Mouse (Mus musculus) heart, embryonic 16.5 days (tissue): Measurements from ENCODE around the gene Galnt17. TPM values are rescaled to one million over a fixed set of nuclear protein-coding genes. Genes with fewer than 3 reads are reported as not detected.

Experiments used
- ATAC-seq: fragments of 200-750 bp; cut with Nextera tagmentation; replicated peaks from 2 replicates; pipeline ENCODE4 v1.8.0; 2017; ENCODE audit warnings: moderate number of reproducible peaks; ENCODE audit not compliant: insufficient read depth, low FRiP score; ENCODE audit errors: extremely low read depth
- H3K27ac ChIP-seq: fragments of 300-500 bp; sonication (generic); 2 replicates; pipeline ENCODE4 v1.5.1; 2014; ENCODE audit warnings: mild to moderate bottlenecking, low read length, control low read depth, moderate library complexity
- H3K27me3 ChIP-seq: fragments of 300-500 bp; sonication (generic); 2 replicates; pipeline ENCODE4 v1.6.1; 2014; ENCODE audit warnings: low read length, mixed read lengths; ENCODE audit not compliant: control insufficient read depth, insufficient read depth
- H3K36me3 ChIP-seq: fragments of 300-500 bp; sonication (generic); 2 replicates; pipeline ENCODE4 v1.6.1; 2014; ENCODE audit not compliant: control insufficient read depth, insufficient read depth
- H3K4me1 ChIP-seq: fragments of 300-500 bp; sonication (generic); 2 replicates; pipeline ENCODE4 v1.6.1; 2014; ENCODE audit warnings: low read length, mixed read lengths; ENCODE audit not compliant: control insufficient read depth, insufficient read depth
- H3K4me2 ChIP-seq: fragments of 300-500 bp; sonication (generic); 2 replicates; pipeline ENCODE4 v1.6.1; 2014; ENCODE audit warnings: low read depth, mild to moderate bottlenecking, control low read depth, low read length
- H3K4me3 ChIP-seq: fragments of 300-500 bp; sonication (generic); 2 replicates; pipeline ENCODE4 v1.5.1; 2014; ENCODE audit warnings: mild to moderate bottlenecking, control low read depth, low read length
- H3K9ac ChIP-seq: fragments of 300-500 bp; sonication (generic); 2 replicates; pipeline ENCODE4 v1.6.1; 2014; ENCODE audit warnings: low read length, control low read depth
- H3K9me3 ChIP-seq: fragments of 300-500 bp; sonication (generic); replicated peaks from 2 replicates; pipeline ENCODE4 v1.6.1; 2016; ENCODE audit warnings: low read length; ENCODE audit not compliant: control insufficient read depth
- WGBS: fragments of 180-500 bp; shearing (Covaris S2); extraction: QIAGEN DNeasy Blood & Tissue Kit; methylation state at CpG from one replicate; pipeline ENCODE4 v1.1.7; 2014; 5-methylcytosine and 5-hydroxymethylcytosine counted together
- polyA plus RNA-seq: library from polyadenylated mRNA; unstranded; fragments of >200 nt; fragmentation: Nextera tagmentation; extraction: Ambion mirVana; gene quantifications from 2 replicates; pipeline ENCODE4 v1.2.1, GENCODE M21; 2015

The Galnt17 gene
- polyA plus RNA-seq, 1 experiment from 2014 or later = 1.4 TPM

GRCm38 (mm10) chr5:131040441-131040840 is 267.9 kb downstream of the Galnt17 start:
- no peak for ATAC-seq
- H3K36me3 ChIP-seq = no peaks in the 10 kb centered on the region
- H3K27me3 ChIP-seq = no peaks in the 10 kb centered on the region
- no peaks in the 10 kb centered on the region for H3K4me1 ChIP-seq
- no peak overlapping the region for H3K9ac ChIP-seq
- no peaks in the 10 kb centered on the region for H3K9me3 ChIP-seq
- no peak overlapping the region for H3K4me3 ChIP-seq
- H3K4me2 ChIP-seq = no peak overlapping the region
- no peak overlapping the region for H3K27ac ChIP-seq
- 85% methylated on average over 2 of the region's 2 CpGs for WGBS

GRCm38 (mm10) chr5:131039611-131040313 is 268.5 kb downstream of the Galnt17 start:
- no peak for ATAC-seq
- no peak overlapping the region for H3K9ac ChIP-seq
- H3K4me1 ChIP-seq = no peaks in the 10 kb centered on the region
- H3K9me3 ChIP-seq = no peaks in the 10 kb centered on the region
- H3K36me3 ChIP-seq = no peaks in the 10 kb centered on the region
- H3K4me2 ChIP-seq = no peak overlapping the region
- H3K27ac ChIP-seq = no peak overlapping the region
- H3K4me3 ChIP-seq = no peak overlapping the region
- WGBS = 71% methylated on average over 5 of the region's 5 CpGs
- H3K27me3 ChIP-seq = no peaks in the 10 kb centered on the region

GRCm38 (mm10) chr5:131024506-131024905 is 283.8 kb downstream of the Galnt17 start:
- no peak overlapping the region for H3K9ac ChIP-seq
- no peaks in the 10 kb centered on the region for H3K27me3 ChIP-seq
- H3K27ac ChIP-seq = no peak overlapping the region
- no peak overlapping the region for H3K4me2 ChIP-seq
- no peaks in the 10 kb centered on the region for H3K4me1 ChIP-seq
- no peak overlapping the region for H3K4me3 ChIP-seq
- ATAC-seq = no peak
- H3K36me3 ChIP-seq = no peaks in the 10 kb centered on the region
- 86% methylated on average over 3 of the region's 3 CpGs for WGBS
- no peaks in the 10 kb centered on the region for H3K9me3 ChIP-seq

GRCm38 (mm10) chr5:131022396-131022993 is 285.8 kb downstream of the Galnt17 start:
- Histone ChIP-seq H3K4me3 (no peak overlapping the region), H3K9me3 (no peaks in the 10 kb centered on the region), H3K9ac (no peak overlapping the region), H3K36me3 (no peaks in the 10 kb centered on the region), H3K4me1 (no peaks in the 10 kb centered on the region), H3K27me3 (no peaks in the 10 kb centered on the region), H3K27ac (no peak overlapping the region), H3K4me2 (no peak overlapping the region)
- WGBS = 81% methylated on average over 18 of the region's 18 CpGs
- ATAC-seq = no peak

- Histone ChIP-seq H3K4me3 (no peak overlapping the region), H3K36me3 (no peaks in the 10 kb centered on the region), H3K27ac (no peak overlapping the region), H3K27me3 (no peaks in the 10 kb centered on the region), H3K4me2 (no peak overlapping the region), H3K4me1 (no peaks in the 10 kb centered on the region), H3K9me3 (no peaks in the 10 kb centered on the region), H3K9ac (no peak overlapping the region)
- 76% methylated on average over 5 of the region's 5 CpGs for WGBS
- no peak for ATAC-seq
Observed at GRCm38 (mm10) chr5:131020936-131021335, 287.4 kb downstream of the Galnt17 start.

GRCm38 (mm10) chr5:131019346-131019965 is 288.8 kb downstream of the Galnt17 start:
- H3K9me3 ChIP-seq = no peaks in the 10 kb centered on the region
- H3K4me2 ChIP-seq = no peak overlapping the region
- no peak overlapping the region for H3K4me3 ChIP-seq
- H3K27me3 ChIP-seq = no peaks in the 10 kb centered on the region
- no peaks in the 10 kb centered on the region for H3K36me3 ChIP-seq
- WGBS = 66% methylated on average over 9 of the region's 9 CpGs
- H3K9ac ChIP-seq = no peak overlapping the region
- no peaks in the 10 kb centered on the region for H3K4me1 ChIP-seq
- H3K27ac ChIP-seq = no peak overlapping the region
- no peak for ATAC-seq

GRCm38 (mm10) chr5:131016066-131016465 is 292.2 kb downstream of the Galnt17 start:
- no peak for ATAC-seq
- Histone ChIP-seq H3K4me2 (no peak overlapping the region), H3K36me3 (no peaks in the 10 kb centered on the region), H3K9me3 (no peaks in the 10 kb centered on the region), H3K4me3 (no peak overlapping the region), H3K4me1 (no peaks in the 10 kb centered on the region), H3K27ac (no peak overlapping the region), H3K27me3 (no peaks in the 10 kb centered on the region), H3K9ac (no peak overlapping the region)
- WGBS = 81% methylated on average over 4 of the region's 4 CpGs

GRCm38 (mm10) chr5:131015341-131015740 is 293.0 kb downstream of the Galnt17 start:
- Histone ChIP-seq H3K4me3 (no peak overlapping the region), H3K27ac (no peak overlapping the region)
- 71% methylated on average over 9 of the region's 9 CpGs for WGBS

GRCm38 (mm10) chr5:131013816-131014215 is 294.5 kb downstream of the Galnt17 start:
- no peaks in the 10 kb centered on the region for H3K9me3 ChIP-seq
- 70% methylated on average over 7 of the region's 7 CpGs for WGBS

More at GRCm38 (mm10) chr5:131015341-131015740, 293.0 kb downstream of the Galnt17 start:
- Histone ChIP-seq H3K9ac (no peak overlapping the region), H3K27me3 (no peaks in the 10 kb centered on the region), H3K9me3 (no peaks in the 10 kb centered on the region), H3K4me1 (no peaks in the 10 kb centered on the region), H3K4me2 (no peak overlapping the region), H3K36me3 (no peaks in the 10 kb centered on the region)
- no peak for ATAC-seq

More at GRCm38 (mm10) chr5:131013816-131014215, 294.5 kb downstream of the Galnt17 start:
- H3K36me3 ChIP-seq = no peaks in the 10 kb centered on the region
- no peaks in the 10 kb centered on the region for H3K27me3 ChIP-seq
- H3K9ac ChIP-seq = no peak overlapping the region
- H3K4me1 ChIP-seq = no peaks in the 10 kb centered on the region
- no peak for ATAC-seq
- no peak overlapping the region for H3K4me2 ChIP-seq
- H3K27ac ChIP-seq = no peak overlapping the region
- H3K4me3 ChIP-seq = no peak overlapping the region
